In the genomic region with DNA sequence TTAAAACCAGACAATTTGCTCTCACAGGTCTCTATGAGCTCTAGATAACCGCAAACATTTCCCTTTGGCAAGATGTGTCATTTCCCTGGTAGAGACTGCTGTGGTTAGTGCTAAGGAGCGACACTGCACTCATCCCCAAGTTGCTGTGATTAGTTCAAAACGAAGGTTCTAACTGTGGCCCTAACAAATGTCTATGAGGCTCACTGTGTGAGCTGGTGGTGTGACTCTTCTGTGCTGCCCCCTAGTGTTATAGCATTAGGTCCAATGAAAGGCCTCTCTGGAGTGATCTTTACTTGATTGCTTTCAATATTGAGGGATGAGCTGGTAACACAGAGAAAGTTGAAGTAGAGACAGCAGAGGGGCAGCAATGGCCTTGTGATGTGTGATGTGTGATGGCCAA, we compare ENCODE assay signal across 11 mouse cellular contexts.
DNase-seq lines count a peak whose midpoint lies in the region; ATAC-seq and TF ChIP-seq lines count a peak whose summit lies in the region.
"Had no signal": no experiment of that assay in that cellular context is flagged by ENCODE, and none has a peak within 500 bp of the region (broad histone marks: within the 10 kb centered on the region; RNA-seq: fewer than 3 reads in every experiment).

No protein-coding gene starts in this region.

- H3K36me3 ChIP-seq in lung, embryonic 14.5 days (ENCODE audit: insufficient read depth) = no peaks in the 10 kb centered on the region
- no peaks in the 10 kb centered on the region for H3K36me3 ChIP-seq in forebrain, embryonic 10.5 days (replicated peaks)
- H3K36me3 ChIP-seq: limb, embryonic 15.5 days; midbrain, embryonic 13.5 days had no signal

- DNase-seq in heart, postnatal 4 days = peak; percentile 10
- no peak for DNase-seq in heart, adult 9 months (ENCODE audit: low spot score in 2 of 2)
- DNase-seq in lung, embryonic 14.5 days = peak; percentile 48
- no peak for DNase-seq in lung, postnatal 25 days (ENCODE audit: low spot score)
- DNase-seq in NIH3T3 (ENCODE audit: low read depth) = peak; percentile 23
- DNase-seq in embryo, embryonic 11 days = peak; percentile 42
- DNase-seq in ovary, postnatal 36 days (ENCODE audit: low spot score) = no peak
- no peak for DNase-seq in forebrain, embryonic 10.5 days (ENCODE audit: extremely low spot score, low spot score)

- H3K4me1 ChIP-seq in lung, embryonic 14.5 days (ENCODE audit: insufficient read depth) = no peaks in the 10 kb centered on the region
- no peaks in the 10 kb centered on the region for H3K4me1 ChIP-seq in forebrain, embryonic 10.5 days

- WGBS in lung, embryonic 14.5 days = 43% methylated on average over 3 of the region's 3 CpGs
- 58% methylated on average over 3 of the region's 3 CpGs for WGBS in forebrain, embryonic 10.5 days

- H3K27ac ChIP-seq in lung, embryonic 14.5 days (ENCODE audit: low read depth) = no peak overlapping the region
- H3K27ac ChIP-seq in forebrain, embryonic 10.5 days = no peak overlapping the region
- H3K27ac ChIP-seq: limb, embryonic 15.5 days; midbrain, embryonic 13.5 days had no signal

- H3K9ac ChIP-seq in lung, embryonic 14.5 days = no peak overlapping the region
- H3K9ac ChIP-seq: limb, embryonic 15.5 days; midbrain, embryonic 13.5 days had no signal

- H3K4me3 ChIP-seq in lung, embryonic 14.5 days (ENCODE audit: low read depth, low read length) = no peak overlapping the region
- H3K4me3 ChIP-seq in forebrain, embryonic 10.5 days = no peak overlapping the region
- H3K4me3 ChIP-seq: limb, embryonic 15.5 days; midbrain, embryonic 13.5 days had no signal

- no peak overlapping the region for H3K4me2 ChIP-seq in lung, embryonic 14.5 days
- H3K4me2 ChIP-seq: limb, embryonic 15.5 days; midbrain, embryonic 13.5 days had no signal

- H3K27me3 ChIP-seq in lung, embryonic 14.5 days (ENCODE audit: insufficient read depth, low read length) = no peaks in the 10 kb centered on the region
- H3K27me3 ChIP-seq in forebrain, embryonic 10.5 days (ENCODE audit: poor library complexity, severe bottlenecking) = no peaks in the 10 kb centered on the region
- H3K27me3 ChIP-seq: limb, embryonic 15.5 days had no signal

- ATAC-seq in lung, embryonic 14.5 days (ENCODE audit: insufficient read depth) = no peak
- ATAC-seq: forebrain, embryonic 16.5 days; midbrain, embryonic 13.5 days had no signal

- no peaks in the 10 kb centered on the region for H3K9me3 ChIP-seq in lung, embryonic 14.5 days (ENCODE audit: low read depth, low read length)
- H3K9me3 ChIP-seq in forebrain, embryonic 10.5 days = no peaks in the 10 kb centered on the region
- H3K9me3 ChIP-seq: limb, embryonic 15.5 days; midbrain, embryonic 13.5 days had no signal

- TF ChIP-seq CTCF in lung, embryonic 14.5 days (IDR thresholded peaks at IDR 0.05; ENCODE audit: low read depth) = peak; percentile 63

Comparison
In these comparisons a context has a peak if more than half of its experiments do, and no peak if none do; other contexts are left out.
1. DNase-seq: peak in heart, postnatal 4 days (single experiment), lung, embryonic 14.5 days (single experiment), NIH3T3 (single experiment) and embryo, embryonic 11 days (single experiment); none in heart, adult 9 months (0 of 2), lung, postnatal 25 days (single experiment), ovary, postnatal 36 days (single experiment) and forebrain, embryonic 10.5 days (single experiment).